Mouse (Mus musculus): ENCODE data around the gene Hmgb1.

DNA sequence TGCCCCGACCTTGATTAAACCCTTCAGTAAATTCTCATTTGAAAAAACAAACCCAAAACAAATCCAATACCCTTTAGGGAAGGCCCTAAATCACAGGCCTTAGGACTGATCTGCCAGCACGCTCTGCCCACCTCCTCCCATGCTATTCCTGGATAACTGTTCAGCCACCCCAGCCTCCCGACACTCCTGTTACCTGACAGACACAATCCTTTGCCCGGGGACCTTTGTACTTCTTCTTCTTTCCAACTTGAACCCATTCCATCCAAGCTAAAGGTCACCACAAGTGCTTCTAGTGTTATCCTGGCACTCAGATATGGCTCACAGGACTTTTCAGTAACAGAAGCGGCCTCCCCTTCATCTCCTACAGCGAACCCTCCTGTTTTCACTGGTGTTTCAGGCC is 25.3 kb downstream of the Hmgb1 start:
- TF ChIP-seq CTCF (IDR thresholded peaks at IDR 0.05; ENCODE audit: low read depth) (no peak), EP300 (IDR thresholded peaks at IDR 0.05; ENCODE audit: low read depth) (no peak)

All from liver, postnatal 0 days (tissue).